Mouse (Mus musculus) urinary bladder, adult 2 months (tissue): ENCODE data around the gene Krt222. TPM values are rescaled to one million over a fixed set of nuclear protein-coding genes. Genes with fewer than 3 reads are reported as not detected.
"Not testable (repeated sequence)": the region's sequence is repeated elsewhere in the genome, so short reads cannot be mapped to it uniquely, and the experiment has no call there.

Experiments
- DNase-seq: peaks from one replicate; pipeline ENCODE4 v3.0.0; 2022; ENCODE audit warnings: low spot score
- polyA plus RNA-seq: library from polyadenylated mRNA; depleted of rRNA; stranded (reverse); fragments of >200 nt; gene quantifications from 2 replicates; pipeline ENCODE4 v1.2.3, GENCODE M21; 2012; rRNA removed

The Krt222 gene
- polyA plus RNA-seq: 0.23 and 0.27 TPM in 2 replicates

DNA sequence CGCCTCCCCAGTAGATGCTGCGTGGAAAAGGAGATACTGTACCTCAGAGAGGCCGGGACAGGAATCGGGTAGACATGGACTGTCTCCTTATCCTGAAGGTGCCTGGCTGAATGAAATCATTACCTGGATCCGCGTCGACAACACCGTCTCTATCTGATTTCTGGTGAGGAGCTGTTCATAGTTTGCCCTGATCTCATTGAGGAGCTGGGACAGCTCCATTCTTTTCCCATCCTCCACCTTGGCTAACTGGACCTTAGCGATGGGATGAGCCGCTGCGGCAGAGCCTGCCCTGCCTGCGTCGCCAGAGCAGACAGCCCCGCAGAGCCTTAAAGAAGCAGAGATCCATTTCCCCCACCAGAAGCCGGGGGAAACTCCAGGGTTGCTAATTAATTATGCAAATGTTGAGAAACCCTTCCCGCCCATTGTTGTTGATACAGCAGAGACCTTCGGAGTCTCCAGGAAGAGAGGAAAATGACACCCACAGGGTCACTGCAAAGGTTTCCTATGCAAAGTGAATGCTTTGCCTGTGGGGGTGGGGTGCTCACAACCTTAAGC, at the start of gene Krt222:
TSS of gene Krt222 (minus strand) at position 266 of the 555 bp plus-strand sequence.
- DNase-seq: no peak

DNA sequence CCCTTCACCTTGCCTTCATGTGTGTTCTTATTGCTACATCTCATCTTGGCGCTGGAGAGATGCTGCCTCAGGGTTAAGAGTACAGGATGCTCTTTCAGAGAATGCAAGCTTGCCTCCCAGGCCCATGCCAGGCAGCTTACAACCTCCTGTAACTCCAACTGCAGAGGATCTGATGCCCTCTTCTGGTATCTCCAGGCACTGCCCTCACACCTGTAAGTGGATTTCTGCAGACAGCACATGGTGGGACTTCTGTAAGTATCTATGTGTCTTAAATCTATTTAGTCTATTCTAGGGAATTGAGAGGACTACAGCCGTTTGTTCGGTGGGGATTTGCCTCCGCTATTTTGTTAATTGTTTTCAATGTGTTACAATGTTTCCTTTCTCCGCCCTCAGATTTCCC, 49.0 kb upstream of the Krt222 start:
- no peak for DNase-seq

DNA sequence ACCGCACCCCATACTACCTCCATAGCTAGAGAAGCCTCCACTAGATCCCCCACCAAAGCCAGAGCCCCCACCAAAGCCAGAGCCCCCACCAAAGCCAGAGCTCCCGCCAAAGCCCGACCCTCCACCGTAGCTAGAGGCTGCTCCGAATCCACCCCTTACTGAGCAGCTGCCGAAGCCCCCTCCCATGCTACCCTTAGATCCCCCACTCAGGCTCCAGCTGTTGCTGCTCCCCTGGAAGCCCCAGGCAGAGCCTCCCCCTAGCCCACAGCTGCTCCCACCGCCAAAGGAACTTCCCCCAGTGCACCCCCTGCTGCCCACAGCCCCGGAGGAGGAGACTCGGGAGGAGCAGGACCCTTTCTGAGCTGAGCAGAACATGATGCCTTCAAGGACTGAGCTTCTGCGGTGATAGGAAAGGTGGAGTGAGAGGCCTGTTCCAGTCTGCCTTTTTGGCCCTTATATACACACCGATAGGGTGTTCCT, 41.0 kb upstream of the Krt222 start, which contains the start of gene Krt24:
TSS of gene Krt24 (minus strand) at position 430 of the 480 bp plus-strand sequence.
- no peak for DNase-seq

DNA sequence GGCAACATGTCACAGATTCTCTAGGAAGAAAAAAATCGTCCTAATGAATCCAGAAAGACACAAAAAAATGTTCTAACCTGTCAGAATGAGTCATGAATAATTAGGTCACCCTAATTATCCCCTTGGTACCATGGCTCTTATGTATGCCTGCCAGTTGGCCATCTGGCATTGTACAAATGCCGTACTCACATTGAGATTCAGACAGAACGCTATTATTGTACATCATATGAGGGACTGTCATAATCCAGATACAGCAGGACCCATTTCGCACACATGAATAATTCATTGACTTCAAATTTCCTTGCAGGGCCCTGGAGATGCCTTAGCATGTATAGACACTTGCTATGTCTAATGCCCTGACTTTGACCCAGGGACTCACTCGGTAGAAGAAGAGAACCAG, 40.1 kb upstream of the Krt222 start:
- DNase-seq: no peak

DNA sequence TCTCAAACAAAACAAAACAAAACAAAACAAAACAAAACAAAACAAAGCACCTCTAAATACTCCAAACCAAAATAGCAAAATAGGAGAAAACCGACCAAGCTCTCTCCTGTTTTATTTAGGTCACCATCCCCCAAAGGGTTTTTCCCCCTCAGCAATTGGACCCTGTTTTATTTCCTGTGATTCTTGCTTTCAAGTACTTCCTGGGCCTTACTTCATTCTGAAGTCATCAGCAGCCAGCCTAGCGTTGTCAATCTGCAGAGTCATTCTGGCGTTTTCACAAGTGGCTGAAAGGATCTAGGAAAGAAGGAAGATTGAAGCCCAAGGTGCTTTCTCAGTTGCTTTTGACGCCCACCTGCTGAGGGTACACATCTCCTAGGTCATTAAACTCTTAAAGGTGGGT, 39.4 kb upstream of the Krt222 start:
- DNase-seq: no peak

DNA sequence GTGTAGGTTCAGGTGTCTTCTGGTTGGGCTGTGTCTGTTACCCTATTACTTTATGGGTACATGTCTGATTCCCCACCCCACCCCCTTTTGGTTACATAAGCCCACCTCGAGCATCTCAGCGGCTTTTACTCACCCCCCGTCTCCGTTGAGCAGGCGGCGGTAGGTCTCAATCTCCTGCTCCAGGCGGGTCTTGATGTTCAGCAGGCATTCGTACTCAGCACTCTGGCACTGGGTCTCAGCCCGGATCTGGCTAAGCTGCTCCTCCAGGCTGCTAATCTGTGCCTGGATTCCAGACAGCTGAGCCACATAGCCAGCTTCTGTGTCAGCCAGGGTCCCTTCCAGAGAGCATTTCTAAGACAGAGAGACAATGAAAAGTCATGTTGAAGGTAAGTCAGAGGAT, 37.2 kb upstream of the Krt222 start:
- no peak for DNase-seq

DNA sequence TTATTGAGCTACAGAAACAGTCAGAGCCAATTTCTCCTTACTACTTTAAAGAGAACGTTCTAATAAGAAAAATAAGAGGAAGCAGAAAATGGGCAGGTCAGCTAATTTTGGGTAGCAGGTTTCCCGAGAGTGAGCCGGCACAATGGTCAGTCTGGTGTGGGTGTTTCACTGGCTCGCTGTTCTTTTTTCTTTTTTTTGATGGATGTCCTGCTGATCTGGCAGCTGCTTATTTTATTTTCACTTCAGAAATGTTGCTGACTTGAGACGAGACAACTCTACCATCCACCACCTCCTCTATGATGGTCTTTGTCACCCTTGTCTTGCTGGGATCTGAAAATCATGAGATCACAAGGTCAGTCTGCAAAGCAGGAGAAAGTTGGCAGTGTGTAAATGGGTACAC, 36.1 kb upstream of the Krt222 start:
- no peak for DNase-seq

DNA sequence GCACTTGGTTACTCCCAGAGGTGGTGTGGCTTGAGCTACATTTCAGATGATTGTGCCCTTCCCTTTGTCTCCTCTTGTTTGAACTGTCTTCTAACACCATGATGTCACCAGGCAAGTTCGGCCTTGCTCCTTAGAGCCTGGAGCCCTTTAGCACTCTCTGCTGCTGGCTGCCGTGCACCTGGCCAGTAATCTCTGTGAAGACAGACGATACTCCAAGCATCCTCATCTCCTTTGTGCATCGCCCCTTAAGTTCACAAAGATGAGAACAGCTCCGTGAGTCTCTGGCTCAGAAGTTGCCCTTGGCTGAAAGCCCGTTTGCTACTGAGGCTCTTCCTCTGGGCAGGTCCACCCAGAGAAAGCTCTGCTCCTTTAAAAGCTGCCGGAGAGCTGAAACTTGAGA, 32.9 kb upstream of the Krt222 start:
- DNase-seq: no peak

DNA sequence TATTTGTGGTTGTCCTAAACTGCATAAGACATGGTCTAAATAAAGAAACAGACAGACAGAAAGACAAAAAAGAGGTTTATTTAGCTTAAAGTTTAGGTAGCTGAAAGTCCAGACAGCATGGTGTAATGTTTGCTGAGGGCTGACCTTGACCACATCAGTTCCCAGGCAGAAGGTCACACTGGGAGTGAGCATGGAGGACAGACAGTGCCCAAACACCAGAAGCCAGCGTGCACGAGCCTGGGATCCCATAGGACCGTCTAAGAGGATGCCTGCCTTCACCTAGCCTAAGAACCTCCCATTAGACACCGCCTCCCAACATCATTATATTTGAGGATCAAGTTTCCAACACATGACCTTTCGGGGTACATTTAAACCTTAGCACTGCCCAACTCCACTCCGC, 31.7 kb upstream of the Krt222 start:
- no peak for DNase-seq

DNA sequence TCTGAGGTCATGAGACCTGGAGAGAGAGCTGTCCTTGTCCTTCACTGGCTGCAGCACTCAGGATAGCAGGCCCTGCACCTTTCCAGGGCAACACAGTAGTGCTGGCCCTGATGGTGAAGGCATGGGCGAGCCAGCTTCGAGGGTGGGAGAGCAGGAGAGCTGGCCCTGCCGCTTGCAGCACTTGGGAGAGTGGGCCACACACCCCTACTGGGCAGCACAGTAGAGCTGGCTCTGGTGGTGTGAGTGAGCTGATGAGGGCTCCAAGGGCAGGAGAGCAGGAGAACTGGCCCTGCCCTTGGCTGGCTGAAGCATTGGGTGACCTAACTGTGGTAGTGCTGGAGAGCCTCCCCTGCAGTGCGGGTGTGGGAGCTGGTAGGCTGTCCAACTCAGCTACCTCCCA, 28.8 kb upstream of the Krt222 start:
- no peak for DNase-seq

DNA sequence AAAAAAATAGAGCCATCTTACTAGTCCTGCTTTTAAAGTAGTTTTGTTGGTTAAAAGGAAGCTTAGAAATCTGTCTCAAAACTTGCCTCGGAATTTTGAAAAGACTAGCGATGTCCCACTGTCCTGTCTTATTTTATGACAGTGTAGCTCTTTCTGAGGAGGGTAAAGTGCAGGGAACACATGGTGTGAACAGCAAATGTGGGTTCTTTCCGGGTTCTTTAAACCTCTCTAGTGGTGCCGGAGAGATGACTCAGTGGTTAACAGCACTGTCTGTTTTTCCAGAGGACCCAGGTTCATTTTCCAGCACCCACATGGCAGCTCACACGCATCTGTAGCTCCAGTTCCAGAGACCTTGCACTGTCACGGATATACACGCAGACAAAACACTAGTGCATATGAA, 25.3 kb upstream of the Krt222 start:
- no peak for DNase-seq

DNA sequence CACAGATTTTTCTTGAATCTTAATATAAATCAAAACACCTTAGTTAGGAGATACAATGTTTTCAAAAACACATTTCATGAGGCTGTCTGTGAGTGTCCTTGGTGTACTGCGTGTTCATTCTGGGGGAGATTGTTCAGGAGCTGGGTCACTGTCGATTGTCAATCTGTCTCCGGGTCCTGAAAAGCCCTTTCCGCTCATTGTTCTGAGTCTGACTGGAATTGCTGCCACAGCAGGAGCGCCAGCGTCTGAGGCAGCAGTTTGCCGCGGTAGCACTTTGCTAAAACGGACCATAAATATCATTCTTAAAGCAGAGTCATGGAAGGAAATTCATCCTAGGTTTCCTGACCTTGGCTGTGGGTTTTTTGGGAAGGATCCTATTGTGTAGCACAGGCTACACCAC, 21.9 kb upstream of the Krt222 start:
- no peak for DNase-seq

DNA sequence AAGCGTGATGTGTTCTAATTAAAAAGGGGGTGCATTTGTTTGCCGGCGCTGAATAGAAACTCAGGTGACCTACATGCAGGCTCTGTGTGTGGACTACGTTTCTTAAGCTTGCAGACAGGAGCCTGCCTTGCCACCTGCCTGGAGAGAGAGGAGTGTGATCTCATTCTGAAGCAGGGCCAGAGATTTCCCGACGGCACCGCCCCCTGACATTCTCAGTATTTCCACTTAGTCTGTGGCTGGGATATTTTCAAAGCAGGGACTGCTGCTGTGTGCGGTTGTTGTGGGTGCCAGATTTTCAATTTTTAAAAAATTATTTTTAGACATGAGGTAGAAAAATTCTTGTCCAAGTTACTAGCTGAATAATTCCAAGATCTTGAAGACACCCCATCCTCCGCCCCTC, 21.3 kb upstream of the Krt222 start:
- no peak for DNase-seq

DNA sequence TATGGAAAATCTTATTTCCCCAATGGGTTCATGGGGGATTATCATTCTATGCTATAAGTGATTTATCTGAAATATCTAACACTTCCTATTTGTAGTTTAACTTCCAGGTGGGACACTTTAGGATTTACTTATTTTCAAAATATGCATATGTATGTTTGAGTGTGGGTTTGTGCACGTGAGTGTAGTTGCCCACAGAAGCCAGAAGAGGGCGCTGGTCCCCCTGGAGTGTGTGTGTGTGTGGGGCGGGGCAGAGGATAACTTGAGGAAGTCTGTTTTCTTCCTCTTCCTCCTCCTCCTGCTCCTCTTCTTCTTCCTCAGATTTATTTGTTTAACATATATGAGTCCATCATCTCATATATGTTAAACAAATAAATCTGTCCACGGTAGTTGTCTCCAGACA, 12.3 kb upstream of the Krt222 start:
- no peak for DNase-seq

DNA sequence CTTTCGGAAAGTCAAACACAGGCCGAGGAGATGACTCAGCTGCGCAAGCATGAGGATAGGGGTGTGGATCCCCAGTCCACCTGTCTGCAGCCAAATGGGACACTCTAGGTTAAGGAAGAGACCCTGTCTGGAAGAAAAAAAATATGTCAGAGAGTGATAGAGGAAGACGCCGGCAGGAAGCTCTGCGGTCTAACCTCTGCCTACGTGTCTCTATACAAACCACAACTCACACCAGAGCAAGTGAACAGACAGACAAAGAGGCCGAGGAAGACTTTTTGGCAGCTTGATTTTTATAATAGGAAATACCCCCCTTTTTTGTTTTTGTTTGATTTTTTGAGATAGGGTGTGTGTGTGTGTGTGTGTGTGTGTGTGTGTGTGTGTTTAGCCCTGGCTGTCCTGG, 11.4 kb upstream of the Krt222 start:
- DNase-seq: no peak

DNA sequence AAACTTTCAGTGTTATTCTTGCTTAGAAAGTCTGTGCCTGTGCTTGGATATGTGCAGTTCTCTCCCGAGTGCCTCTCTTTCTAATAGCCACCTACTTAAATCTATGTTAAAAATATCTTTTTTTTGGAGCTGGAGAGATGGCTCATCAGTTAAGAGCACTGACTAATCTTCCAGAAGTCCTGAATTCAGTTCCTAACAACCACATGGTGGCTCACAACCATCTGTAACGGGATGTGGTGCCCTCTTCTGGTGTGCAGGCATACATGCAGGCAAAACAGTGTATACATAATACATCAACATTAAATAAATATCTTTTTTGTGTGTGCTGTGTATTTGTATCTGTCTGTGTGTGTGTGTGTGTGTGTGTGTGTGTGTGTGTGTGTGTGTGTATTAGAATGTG, 10.0 kb upstream of the Krt222 start:
- no peak for DNase-seq

DNA sequence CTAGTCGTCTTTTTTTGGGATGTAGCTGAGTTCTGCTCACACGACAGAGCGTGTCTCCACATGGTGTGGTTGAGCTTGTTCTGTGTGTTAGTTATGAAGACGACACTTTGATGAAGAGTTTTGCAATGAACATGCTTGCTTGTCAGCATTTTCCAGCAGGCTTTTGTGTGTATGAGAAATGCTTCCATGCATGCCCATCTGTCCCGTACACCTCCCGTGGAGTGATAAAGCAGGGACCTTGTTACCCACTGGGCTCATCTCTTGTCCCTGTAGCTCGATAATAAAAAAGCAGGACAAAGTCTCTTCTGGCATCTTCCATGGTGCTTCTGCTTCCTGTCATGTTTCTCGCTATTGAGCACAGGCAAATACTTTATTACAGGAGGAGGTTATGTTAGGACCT, 8.8 kb upstream of the Krt222 start:
- DNase-seq: no peak

DNA sequence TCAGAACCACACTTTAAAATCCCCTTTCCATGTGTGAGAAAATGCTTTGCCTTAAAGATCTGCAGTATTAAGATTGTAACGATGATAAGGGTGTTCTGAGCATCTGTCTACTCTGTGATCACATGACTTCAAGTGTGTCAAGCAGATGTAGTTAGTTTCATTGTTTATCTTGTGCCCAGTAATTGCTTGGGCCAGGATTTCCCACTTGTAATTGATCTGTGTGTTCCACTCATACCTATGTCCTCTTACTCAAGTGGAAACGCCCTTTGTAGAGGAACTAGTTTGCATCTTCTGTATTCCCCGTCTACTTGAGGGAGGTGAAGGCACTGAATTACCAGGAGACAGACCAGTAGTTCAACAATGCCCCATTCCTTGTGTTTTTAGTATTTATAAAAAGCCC, 6.8 kb upstream of the Krt222 start:
- DNase-seq: no peak

DNA sequence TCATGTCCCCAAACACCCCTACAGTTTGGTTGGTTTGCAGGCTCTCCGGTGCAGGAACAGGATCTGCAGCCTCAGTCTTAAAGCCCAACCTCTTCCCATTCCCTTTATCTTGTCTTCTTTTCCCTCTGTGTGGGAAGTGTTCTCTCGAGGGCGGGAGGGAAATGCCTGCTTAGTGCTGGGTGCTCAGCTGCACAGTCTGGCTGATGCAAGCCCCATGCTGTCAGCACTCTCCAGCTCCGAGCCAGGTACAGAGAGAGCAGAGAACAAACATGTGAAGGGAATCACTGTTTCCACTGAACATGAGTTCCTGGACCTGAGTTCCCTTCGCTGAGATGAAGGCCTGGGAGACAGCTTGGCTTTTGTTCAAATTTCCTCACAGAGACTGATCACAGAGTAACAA, 6.4 kb upstream of the Krt222 start:
- no peak for DNase-seq

DNA sequence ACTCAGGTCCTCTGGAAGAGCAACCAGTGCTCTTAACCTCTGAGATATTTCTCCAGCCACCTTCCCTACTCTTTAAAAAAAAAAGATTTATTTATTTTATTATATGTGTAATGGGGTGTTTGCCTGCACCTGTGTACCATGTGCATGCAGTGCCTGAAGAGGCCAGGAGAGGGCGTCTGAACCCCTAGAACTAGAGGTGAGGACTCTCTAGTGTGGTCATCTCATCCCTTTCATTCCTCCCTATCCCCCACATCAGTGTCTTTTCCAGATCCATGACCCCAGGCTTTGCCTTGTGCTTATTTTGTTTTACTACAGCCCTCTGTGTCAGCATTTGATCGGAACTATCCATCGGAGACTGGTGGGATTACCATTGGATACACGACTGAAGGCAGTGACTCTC, 5.2 kb upstream of the Krt222 start:
- DNase-seq: no peak

DNA sequence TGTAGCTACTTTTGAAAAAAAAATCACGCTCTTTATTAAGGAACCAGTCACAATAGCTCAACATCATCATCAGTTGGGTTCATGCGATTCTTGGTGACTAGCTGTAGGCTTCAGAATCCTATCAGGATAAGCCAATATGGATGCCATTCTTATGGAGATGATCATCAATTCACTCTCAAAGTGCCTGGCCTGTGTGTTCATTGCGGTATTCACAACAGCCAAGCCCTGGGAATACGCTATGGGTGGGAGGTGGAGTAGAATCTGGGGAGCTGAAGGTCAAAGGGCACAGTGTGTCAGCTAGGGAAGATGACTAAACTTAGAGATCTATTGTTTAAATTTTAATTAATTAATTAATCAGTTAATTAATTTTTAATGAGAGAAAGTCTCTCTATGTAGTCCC, 4.0 kb upstream of the Krt222 start:
- no peak for DNase-seq

DNA sequence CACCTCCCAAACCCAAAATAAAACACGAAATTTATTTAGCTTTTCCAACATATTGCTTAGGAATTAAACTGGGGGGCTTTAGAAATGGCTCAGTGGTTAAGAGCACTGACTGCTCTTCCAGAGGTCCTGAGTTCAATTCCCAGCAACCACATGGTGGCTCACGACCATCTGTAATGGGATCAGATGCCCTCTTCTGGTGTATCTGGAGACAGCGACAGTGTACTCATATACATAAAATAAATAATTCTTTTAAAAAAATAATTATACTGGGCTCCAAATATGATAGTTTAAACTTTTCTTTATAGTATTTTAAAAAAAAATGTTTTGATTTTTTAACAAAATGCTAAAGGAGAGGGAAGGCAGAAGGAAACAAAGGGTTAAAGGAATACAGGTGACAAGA, 634 bp upstream of the Krt222 start:
- DNase-seq: not testable (repeated sequence)

DNA sequence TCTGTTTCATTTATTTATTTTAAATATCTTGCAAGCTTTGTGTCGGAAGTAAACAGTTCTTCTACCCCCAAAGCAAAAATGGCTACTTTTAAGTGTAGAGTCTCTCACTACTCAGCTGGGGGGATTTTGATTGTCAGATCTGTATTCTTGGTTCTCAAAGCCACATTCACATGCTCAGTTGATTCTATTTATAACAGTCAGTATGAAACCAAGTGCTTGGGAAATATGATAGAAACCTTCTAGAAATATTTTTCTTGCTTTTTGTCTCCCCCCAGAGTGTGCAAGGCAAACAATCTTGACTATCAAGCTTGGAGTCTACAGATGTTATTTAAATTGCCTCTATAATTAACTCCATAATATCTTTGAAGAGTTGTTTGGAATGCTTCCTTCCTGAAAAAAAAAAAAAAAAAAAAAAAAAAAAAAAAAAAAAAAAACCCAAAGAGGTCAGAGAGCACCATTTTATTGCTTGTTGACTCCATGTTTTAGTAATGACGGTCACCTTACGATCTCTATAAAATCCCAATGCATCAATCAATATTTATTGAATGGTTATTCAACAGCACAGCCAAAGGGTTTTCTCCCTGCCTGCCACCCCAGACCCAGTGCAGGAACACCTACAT, 575 bp downstream of the Krt222 start:
- no peak for DNase-seq

DNA sequence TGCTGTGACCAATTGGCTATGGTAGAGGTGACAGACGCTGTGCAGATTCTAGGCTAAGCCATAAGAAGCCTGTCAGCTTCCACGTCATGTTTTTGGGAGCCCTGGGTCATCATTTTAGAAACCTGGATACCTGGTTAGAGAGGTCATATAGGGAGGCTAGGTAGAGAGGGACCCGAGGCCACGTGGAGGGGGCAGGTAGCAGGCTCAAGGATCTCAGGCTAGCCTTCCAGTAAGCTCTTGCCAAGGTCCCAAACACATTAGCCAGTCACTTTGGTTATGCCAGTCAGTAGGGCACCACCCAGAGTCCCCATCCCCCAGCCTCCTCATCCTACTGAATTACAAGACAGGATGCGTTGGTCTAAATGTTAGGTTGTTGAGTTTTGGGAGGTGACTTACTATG, 1.8 kb downstream of the Krt222 start:
- no peak for DNase-seq
